Mouse (Mus musculus) thymus, adult 2 months (tissue): ENCODE measurements at regions not wholly inside any gene's neighbourhood (a gene's known extent, or its start where the extent isn't known, plus 50 kb on each side); places are given as distances from the start of the nearest gene placed in this dataset.

ENCODE experiments used
- DNase-seq: peaks from one replicate; pipeline ENCODE4 v3.0.0; 2021
- H3K27ac ChIP-seq: fragments of 200-500 bp; 2 replicates; pipeline ENCODE4 v1.5.1; 2012; ENCODE audit warnings: low read length, control low read depth; ENCODE audit not compliant: control insufficient read depth, insufficient read depth
- H3K27me3 ChIP-seq: fragments of 200-500 bp; 2 replicates; pipeline ENCODE4 v1.6.1; 2012; ENCODE audit warnings: mild to moderate bottlenecking, low read length, moderate library complexity, mixed read lengths; ENCODE audit not compliant: control insufficient read depth, insufficient read depth
- H3K36me3 ChIP-seq: fragments of 200-500 bp; 2 replicates; pipeline ENCODE4 v1.6.1; 2012; ENCODE audit warnings: mild to moderate bottlenecking, low read length, moderate library complexity; ENCODE audit not compliant: control insufficient read depth, insufficient read depth
- H3K4me1 ChIP-seq: fragments of 200-500 bp; replicated peaks from 2 replicates; pipeline ENCODE4 v1.6.1; 2012; ENCODE audit warnings: low read length; ENCODE audit not compliant: control insufficient read depth, insufficient read depth
- H3K4me3 ChIP-seq: fragments of 200-500 bp; 2 replicates; pipeline ENCODE4 v1.5.1; 2012; ENCODE audit warnings: mild to moderate bottlenecking, low read length, control low read depth, moderate library complexity; ENCODE audit not compliant: control insufficient read depth, insufficient read depth
- CTCF ChIP-seq: fragments of 200-500 bp; IDR thresholded peaks from 2 replicates; pipeline ENCODE4 v1.5.1; 2012; ENCODE audit warnings: mild to moderate bottlenecking, control low read depth, low read length, moderate library complexity, borderline replicate concordance; ENCODE audit not compliant: control insufficient read depth, poor library complexity, insufficient read depth; ENCODE audit errors: extremely low read depth
- POLR2A ChIP-seq: fragments of 200-500 bp; IDR thresholded peaks from 2 replicates; pipeline ENCODE4 v1.6.1; 2012; ENCODE audit warnings: mild to moderate bottlenecking, low read length, control low read depth, moderate library complexity; ENCODE audit not compliant: control insufficient read depth, poor library complexity, insufficient read depth; ENCODE audit errors: extremely low read depth
- WGBS: fragments of 180-500 bp; shearing (Covaris S2); methylation state at CpG from one replicate; pipeline ENCODE4 v1.1.7; 2018; 5-methylcytosine and 5-hydroxymethylcytosine counted together

GRCm38 (mm10) chr10:117530859-117531602 lies 98.3 kb upstream of the Cpm start:
- TF ChIP-seq CTCF (no peak), POLR2A (no peak)
- Histone ChIP-seq H3K27me3 (no peaks in the 10 kb centered on the region), H3K36me3 (no peaks in the 10 kb centered on the region), H3K4me1 (no peaks in the 10 kb centered on the region), H3K27ac (no peak overlapping the region), H3K4me3 (no peak overlapping the region)
- WGBS: 76% methylated on average over 10 of the region's 10 CpGs
- no peak for DNase-seq

- TF ChIP-seq CTCF (no peak), POLR2A (no peak)
- H3K4me1 ChIP-seq: no peaks in the 10 kb centered on the region
- H3K27me3 ChIP-seq: no peaks in the 10 kb centered on the region
- 81% methylated on average over 15 of the region's 15 CpGs for WGBS
- H3K36me3 ChIP-seq: no peaks in the 10 kb centered on the region
- no peak overlapping the region for H3K4me3 ChIP-seq
- DNase-seq: no peak
- H3K27ac ChIP-seq: no peak overlapping the region
These were observed 99.1 kb upstream of the Cpm start for GRCm38 (mm10) chr10:117530007-117530858.

- Histone ChIP-seq H3K27ac (no peak overlapping the region), H3K36me3 (no peaks in the 10 kb centered on the region), H3K4me3 (no peak overlapping the region), H3K27me3 (no peaks in the 10 kb centered on the region), H3K4me1 (no peaks in the 10 kb centered on the region)
- DNase-seq: no peak
- no peak for TF ChIP-seq CTCF
- no peak for TF ChIP-seq POLR2A
- WGBS: 93% methylated on average over 7 of the region's 7 CpGs
These were observed 99.9 kb upstream of the Cpm start for GRCm38 (mm10) chr10:117529269-117530006.

- Histone ChIP-seq H3K27me3 (no peaks in the 10 kb centered on the region), H3K4me1 (no peaks in the 10 kb centered on the region), H3K4me3 (no peak overlapping the region), H3K27ac (no peak overlapping the region), H3K36me3 (no peaks in the 10 kb centered on the region)
- TF ChIP-seq POLR2A: no peak
- no peak for TF ChIP-seq CTCF
- DNase-seq: no peak
- 93% methylated on average over 8 of the region's 8 CpGs for WGBS
These were observed 100.6 kb upstream of the Cpm start for GRCm38 (mm10) chr10:117528575-117529268.

DNA sequence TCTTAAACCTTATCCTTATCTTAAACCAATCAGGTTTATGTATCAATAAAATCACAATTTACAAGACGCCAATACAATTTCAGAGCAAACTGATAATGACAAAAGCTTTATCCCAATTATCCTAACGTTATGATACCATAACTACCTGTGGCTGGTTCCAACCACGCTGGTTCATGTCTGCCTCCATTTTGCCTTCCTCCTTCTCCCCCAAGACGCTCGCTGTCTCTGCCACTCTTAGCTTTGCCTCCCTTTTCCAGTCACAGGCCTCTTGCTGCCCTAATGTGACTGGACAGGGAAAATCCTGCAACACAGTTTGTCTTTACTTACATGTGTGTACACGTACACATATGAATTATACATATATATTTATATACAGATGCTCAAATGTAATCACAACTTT lies 101.3 kb upstream of the Cpm start:
- WGBS: 90% methylated on average over 6 of the region's 6 CpGs
- TF ChIP-seq POLR2A: no peak
- H3K27ac ChIP-seq: no peak overlapping the region
- no peak for DNase-seq
- no peaks in the 10 kb centered on the region for H3K4me1 ChIP-seq
- no peak overlapping the region for H3K4me3 ChIP-seq
- no peaks in the 10 kb centered on the region for H3K36me3 ChIP-seq
- no peaks in the 10 kb centered on the region for H3K27me3 ChIP-seq

DNA sequence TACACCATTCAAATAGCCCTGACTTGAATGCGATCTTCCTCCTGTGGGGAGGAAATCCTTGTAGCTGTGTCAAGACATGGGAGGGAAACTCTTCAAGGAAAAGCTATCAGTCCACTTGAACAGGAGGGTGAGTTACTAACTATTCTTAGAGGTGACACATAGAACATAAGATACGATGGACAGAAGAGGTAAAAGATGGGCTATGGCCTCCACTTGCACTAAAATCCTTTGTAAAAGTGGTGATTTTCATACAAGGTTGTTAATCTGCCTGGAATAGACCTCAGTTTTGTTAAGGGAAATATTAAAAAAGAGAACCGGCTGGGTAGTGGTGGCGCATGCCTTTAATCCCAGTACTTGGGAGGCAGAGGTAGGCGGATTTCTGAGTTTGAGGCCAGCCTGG lies 102.1 kb upstream of the Cpm start:
- H3K4me3 ChIP-seq: no peak overlapping the region
- H3K27me3 ChIP-seq: no peaks in the 10 kb centered on the region
- no peak for DNase-seq
- H3K4me1 ChIP-seq: no peaks in the 10 kb centered on the region
- H3K27ac ChIP-seq: no peak overlapping the region
- 97% methylated on average over 5 of the region's 5 CpGs for WGBS
- H3K36me3 ChIP-seq: no peaks in the 10 kb centered on the region
- no peak for TF ChIP-seq CTCF
